Mouse (Mus musculus) heart, embryonic 16.5 days (tissue): Measurements from ENCODE around the gene Dync1li2. TPM values are rescaled to one million over a fixed set of nuclear protein-coding genes. Genes with fewer than 3 reads are reported as not detected.

Source experiments
- ATAC-seq: fragments of 200-750 bp; cut with Nextera tagmentation; replicated peaks from 2 replicates; pipeline ENCODE4 v1.8.0; 2017; ENCODE audit warnings: moderate number of reproducible peaks; ENCODE audit not compliant: insufficient read depth, low FRiP score; ENCODE audit errors: extremely low read depth
- H3K27ac ChIP-seq: fragments of 300-500 bp; sonication (generic); 2 replicates; pipeline ENCODE4 v1.5.1; 2014; ENCODE audit warnings: mild to moderate bottlenecking, low read length, control low read depth, moderate library complexity
- H3K27me3 ChIP-seq: fragments of 300-500 bp; sonication (generic); 2 replicates; pipeline ENCODE4 v1.6.1; 2014; ENCODE audit warnings: low read length, mixed read lengths; ENCODE audit not compliant: control insufficient read depth, insufficient read depth
- H3K36me3 ChIP-seq: fragments of 300-500 bp; sonication (generic); 2 replicates; pipeline ENCODE4 v1.6.1; 2014; ENCODE audit not compliant: control insufficient read depth, insufficient read depth
- H3K4me1 ChIP-seq: fragments of 300-500 bp; sonication (generic); 2 replicates; pipeline ENCODE4 v1.6.1; 2014; ENCODE audit warnings: low read length, mixed read lengths; ENCODE audit not compliant: control insufficient read depth, insufficient read depth
- H3K4me2 ChIP-seq: fragments of 300-500 bp; sonication (generic); 2 replicates; pipeline ENCODE4 v1.6.1; 2014; ENCODE audit warnings: low read depth, mild to moderate bottlenecking, control low read depth, low read length
- H3K4me3 ChIP-seq: fragments of 300-500 bp; sonication (generic); 2 replicates; pipeline ENCODE4 v1.5.1; 2014; ENCODE audit warnings: mild to moderate bottlenecking, control low read depth, low read length
- H3K9ac ChIP-seq: fragments of 300-500 bp; sonication (generic); 2 replicates; pipeline ENCODE4 v1.6.1; 2014; ENCODE audit warnings: low read length, control low read depth
- H3K9me3 ChIP-seq: fragments of 300-500 bp; sonication (generic); replicated peaks from 2 replicates; pipeline ENCODE4 v1.6.1; 2016; ENCODE audit warnings: low read length; ENCODE audit not compliant: control insufficient read depth
- WGBS: fragments of 180-500 bp; shearing (Covaris S2); extraction: QIAGEN DNeasy Blood & Tissue Kit; methylation state at CpG from one replicate; pipeline ENCODE4 v1.1.7; 2014; 5-methylcytosine and 5-hydroxymethylcytosine counted together
- polyA plus RNA-seq: library from polyadenylated mRNA; unstranded; fragments of >200 nt; fragmentation: Nextera tagmentation; extraction: Ambion mirVana; gene quantifications from 2 replicates; pipeline ENCODE4 v1.2.1, GENCODE M21; 2015

Dync1li2 gene
- polyA plus RNA-seq, 1 experiment from 2014 or later: 54.2 TPM

DNA sequence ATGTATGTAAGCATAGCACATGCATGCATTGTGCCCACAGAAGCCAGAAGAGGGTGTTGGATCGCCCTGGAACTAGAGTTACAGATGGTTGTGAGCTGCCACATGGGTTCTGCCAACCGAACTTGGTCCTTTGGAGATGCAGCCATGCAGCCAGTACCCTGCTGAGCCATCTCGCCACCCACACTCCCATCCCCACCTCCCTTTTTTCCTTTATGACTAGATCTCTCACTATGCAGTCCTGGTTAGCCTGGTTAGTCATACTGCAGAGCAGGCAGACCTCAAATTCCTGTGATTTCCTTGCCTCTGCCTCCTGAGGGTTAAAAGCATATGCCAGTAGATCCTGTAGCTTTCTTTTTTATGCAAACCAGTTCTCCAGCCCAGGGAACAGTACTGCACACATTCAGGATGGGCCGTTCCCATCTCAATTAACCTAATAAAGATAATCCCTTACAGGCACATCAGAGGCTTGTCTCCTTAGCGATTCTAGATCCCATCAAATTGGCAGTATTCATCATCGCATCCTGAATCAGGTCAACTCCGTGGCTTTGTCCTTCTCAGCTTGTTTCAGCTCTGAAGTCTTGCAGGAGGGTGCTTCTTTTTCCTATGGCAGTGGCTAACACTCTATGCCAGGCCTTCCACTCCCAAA is 32.1 kb downstream of the Dync1li2 start:
- no peaks in the 10 kb centered on the region for H3K36me3 ChIP-seq
- no peak overlapping the region for H3K4me3 ChIP-seq
- peaks cover 19% of the 10 kb centered on the region for H3K4me1 ChIP-seq
- no peak overlapping the region for H3K4me2 ChIP-seq
- ATAC-seq: no peak
- H3K27me3 ChIP-seq: no peaks in the 10 kb centered on the region
- WGBS: 66% methylated on average over 7 of the region's 7 CpGs
- H3K9me3 ChIP-seq: no peaks in the 10 kb centered on the region
- no peak overlapping the region for H3K27ac ChIP-seq
- H3K9ac ChIP-seq: no peak overlapping the region

DNA sequence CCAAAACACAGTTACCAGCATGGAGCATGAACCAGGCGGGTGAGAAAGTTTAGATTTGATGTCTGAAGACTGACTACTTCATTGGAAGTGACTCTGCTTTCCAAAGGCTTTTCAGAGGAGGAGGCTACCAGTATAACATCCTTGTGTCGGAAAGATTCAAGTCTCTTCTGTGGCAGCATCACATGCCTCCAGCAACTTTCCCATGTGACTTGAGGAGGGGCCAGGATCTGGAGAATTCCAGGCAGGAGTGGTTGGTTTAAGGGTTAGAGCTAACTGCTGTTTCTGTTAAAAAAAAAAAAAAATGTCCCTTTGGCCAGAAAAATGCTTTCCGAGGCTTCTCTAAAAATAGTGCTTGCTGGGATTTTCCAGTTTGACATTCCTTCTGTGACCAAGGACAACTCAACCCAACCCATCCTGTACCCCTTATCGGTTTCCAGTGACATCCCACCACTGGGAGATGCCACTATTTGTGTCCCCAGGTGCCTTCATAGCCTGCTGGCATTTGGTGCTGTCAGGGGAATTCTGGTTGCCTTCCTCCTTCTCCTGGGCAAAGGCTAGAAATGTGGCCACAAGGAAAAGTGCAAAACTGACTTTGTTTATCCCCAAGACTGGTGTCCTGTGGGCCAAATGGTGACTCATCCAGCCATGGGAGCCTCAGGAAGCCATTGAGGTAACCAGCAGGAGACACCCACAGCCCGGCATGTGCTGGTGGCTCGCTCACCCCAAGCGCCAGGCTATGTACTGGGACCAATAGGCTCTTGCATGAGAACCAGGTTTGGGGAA is 34.3 kb downstream of the Dync1li2 start:
- Histone ChIP-seq H3K4me2 (no peak overlapping the region), H3K27me3 (no peaks in the 10 kb centered on the region), H3K9ac (no peak overlapping the region), H3K4me3 (no peak overlapping the region), H3K9me3 (no peaks in the 10 kb centered on the region), H3K4me1 (peaks cover 25% of the 10 kb centered on the region), H3K36me3 (no peaks in the 10 kb centered on the region), H3K27ac (no peak overlapping the region)
- no peak for ATAC-seq
- WGBS: 72% methylated on average over 7 of the region's 7 CpGs

DNA sequence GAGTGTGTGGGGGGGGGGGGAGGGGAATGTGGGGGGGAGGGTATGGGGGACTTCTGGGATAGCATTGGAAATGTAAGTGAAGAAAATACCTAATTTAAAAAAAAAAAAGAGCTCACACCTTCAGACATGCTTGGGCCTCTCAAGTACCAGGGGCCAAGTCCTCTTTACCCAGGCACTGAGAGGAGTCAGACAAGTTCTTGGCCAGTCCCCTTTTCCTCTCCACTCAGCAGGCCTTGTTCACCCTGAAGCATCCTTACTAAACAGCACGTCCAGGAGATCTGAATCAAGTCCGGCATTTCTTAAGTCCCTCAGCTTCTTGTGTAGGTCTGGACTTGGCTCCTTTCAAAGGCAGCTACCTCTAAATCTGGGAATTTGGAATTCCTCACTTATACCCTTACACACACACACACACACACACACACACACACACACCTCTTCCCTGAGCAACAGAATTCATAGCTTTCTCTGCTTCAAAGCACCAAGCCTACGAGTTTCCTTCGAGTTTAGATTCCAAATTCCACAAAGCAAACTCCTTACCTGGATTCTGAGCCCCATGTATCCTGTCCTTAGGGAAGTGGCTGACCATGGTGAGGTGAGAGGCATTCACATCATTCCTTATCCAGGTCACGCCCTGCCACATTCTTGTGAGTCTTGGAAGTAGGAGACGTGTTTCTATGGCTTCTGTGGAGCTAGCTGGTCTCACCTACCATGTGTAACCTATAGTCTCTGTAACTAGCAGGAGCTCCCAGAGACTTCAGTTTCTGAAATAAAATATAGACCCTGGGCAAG is 36.3 kb downstream of the Dync1li2 start:
- no peak overlapping the region for H3K27ac ChIP-seq
- H3K9ac ChIP-seq: no peak overlapping the region
- H3K4me3 ChIP-seq: no peak overlapping the region
- no peaks in the 10 kb centered on the region for H3K9me3 ChIP-seq
- H3K4me2 ChIP-seq: no peak overlapping the region
- H3K36me3 ChIP-seq: no peaks in the 10 kb centered on the region
- no peak for ATAC-seq
- peaks cover 14% of the 10 kb centered on the region for H3K4me1 ChIP-seq
- 78% methylated on average over 6 of the region's 6 CpGs for WGBS
- H3K27me3 ChIP-seq: no peaks in the 10 kb centered on the region

DNA sequence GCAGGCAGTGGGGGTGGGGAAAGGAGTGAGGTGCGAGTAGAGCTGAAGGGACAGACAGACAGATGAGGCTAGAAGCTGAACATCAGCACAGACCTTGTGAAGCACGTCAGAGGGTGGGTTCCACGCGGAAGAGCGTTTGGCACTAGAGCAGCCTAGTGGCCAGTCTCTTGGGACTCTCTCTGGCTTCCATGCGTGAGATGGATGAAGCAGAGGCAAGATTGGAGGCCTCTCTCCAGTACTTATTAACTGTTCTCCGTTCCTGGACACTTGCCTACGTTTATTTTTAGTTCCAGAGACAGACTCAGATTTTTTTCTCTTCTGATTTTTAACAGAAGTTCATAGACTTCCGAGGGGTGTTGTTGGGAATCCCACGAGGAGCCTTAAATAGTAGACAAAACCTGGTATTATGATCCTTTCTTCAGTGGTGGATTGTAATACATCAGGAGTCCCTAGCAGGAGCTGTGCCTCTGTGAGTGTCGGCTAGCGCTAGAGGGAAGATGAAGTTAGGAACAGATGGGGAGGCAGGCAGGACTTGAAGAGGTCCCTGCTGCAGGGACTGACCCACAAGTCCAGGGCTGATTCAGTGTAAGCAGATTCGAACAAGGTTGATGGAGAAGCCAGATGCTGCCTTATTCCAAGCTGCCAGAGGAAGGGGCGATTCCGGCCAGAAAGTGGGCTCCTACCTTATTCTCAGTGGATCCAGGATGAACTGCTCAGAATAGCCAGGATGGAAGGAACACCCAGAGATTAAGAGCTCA is 37.2 kb downstream of the Dync1li2 start:
- Histone ChIP-seq H3K9me3 (no peaks in the 10 kb centered on the region), H3K27me3 (no peaks in the 10 kb centered on the region), H3K9ac (no peak overlapping the region), H3K27ac (peak overlapping the region; percentile 69), H3K36me3 (no peaks in the 10 kb centered on the region), H3K4me2 (peak overlapping the region; percentile 29; the same call in 1 of the 2 replicates), H3K4me1 (peaks cover 19% of the 10 kb centered on the region), H3K4me3 (no peak overlapping the region)
- 46% methylated on average over 15 of the region's 15 CpGs for WGBS
- ATAC-seq: peak; percentile 63

DNA sequence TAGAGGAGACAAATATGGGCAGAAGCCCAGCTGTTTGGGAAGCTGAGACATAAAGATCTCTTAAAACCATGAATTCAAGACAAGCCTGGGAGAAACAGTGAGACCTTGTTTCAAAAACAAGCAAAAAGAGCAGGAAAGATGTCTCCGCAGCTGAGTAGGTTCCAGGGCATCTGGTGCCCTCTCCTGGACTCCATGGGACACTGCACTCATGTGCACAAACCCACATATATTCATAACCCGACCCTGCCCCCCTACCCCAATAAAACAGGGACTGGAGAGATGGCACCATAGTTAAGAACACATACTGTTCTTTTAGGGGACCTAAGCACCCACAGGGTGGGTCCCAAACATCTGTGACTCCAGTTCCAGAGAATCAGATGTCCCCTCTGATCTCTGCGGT is 39.3 kb downstream of the Dync1li2 start:
- H3K27me3 ChIP-seq: no peaks in the 10 kb centered on the region
- H3K4me3 ChIP-seq: no peak overlapping the region
- no peaks in the 10 kb centered on the region for H3K36me3 ChIP-seq

DNA sequence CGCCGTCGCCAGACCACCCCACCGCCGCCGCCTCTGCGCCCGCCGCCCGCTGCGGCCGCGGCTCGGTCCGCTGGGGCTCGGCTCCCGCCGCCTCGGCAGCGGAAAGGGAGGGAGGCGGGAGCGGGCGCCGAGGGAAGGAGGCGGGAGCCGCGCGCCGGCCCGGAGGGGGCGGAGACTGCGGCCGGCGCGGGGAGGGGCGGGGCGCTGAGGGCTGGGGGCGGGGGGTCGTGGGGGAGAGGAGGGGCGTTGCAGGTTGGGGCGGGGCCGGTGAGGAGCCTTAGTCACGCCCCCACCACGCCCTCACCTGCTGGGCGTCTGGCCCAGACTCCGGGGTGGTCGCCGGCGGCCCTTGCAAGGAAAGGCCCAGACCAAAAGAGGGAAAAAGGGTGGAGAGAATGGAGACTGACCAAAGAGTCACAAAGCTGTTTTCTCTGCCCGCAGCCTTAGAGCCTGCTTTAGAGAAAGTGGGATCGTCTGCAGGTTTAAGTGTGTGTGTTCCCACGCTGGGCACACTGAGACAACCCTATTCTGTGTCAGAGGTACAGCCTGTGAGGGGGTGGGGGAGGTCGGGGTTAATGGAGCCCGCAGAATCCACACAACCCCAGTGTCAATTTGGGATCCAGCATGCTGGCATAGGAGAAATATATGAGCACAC is 47.0 kb downstream of the Dync1li2 start, which contains the start of gene Cmtm4:
TSS of gene Cmtm4 (minus strand) at position 105 of the 655 bp plus-strand sequence.
- 4% methylated on average over 25 of the region's 54 CpGs for WGBS
- Histone ChIP-seq H3K27me3 (no peaks in the 10 kb centered on the region), H3K9me3 (peaks cover 4% of the 10 kb centered on the region; the same call in 1 of the 2 replicates), H3K36me3 (no peaks in the 10 kb centered on the region), H3K4me2 (peak within 1 kb of the TSS; percentile 94), H3K9ac (peak within 1 kb of the TSS; percentile 92), H3K4me1 (peaks cover 17% of the 10 kb centered on the region), H3K27ac (peak within 1 kb of the TSS; percentile 83), H3K4me3 (peak within 1 kb of the TSS; percentile 89)
- ATAC-seq: peak; percentile 83

More for the DNA sequence above, 39.3 kb downstream of the Dync1li2 start:
- no peak overlapping the region for H3K27ac ChIP-seq
- no peak overlapping the region for H3K4me2 ChIP-seq
- no peak for ATAC-seq
- WGBS: 65% methylated on average over 3 of the region's 3 CpGs
- peaks cover 23% of the 10 kb centered on the region for H3K4me1 ChIP-seq
- no peaks in the 10 kb centered on the region for H3K9me3 ChIP-seq
- H3K9ac ChIP-seq: no peak overlapping the region

DNA sequence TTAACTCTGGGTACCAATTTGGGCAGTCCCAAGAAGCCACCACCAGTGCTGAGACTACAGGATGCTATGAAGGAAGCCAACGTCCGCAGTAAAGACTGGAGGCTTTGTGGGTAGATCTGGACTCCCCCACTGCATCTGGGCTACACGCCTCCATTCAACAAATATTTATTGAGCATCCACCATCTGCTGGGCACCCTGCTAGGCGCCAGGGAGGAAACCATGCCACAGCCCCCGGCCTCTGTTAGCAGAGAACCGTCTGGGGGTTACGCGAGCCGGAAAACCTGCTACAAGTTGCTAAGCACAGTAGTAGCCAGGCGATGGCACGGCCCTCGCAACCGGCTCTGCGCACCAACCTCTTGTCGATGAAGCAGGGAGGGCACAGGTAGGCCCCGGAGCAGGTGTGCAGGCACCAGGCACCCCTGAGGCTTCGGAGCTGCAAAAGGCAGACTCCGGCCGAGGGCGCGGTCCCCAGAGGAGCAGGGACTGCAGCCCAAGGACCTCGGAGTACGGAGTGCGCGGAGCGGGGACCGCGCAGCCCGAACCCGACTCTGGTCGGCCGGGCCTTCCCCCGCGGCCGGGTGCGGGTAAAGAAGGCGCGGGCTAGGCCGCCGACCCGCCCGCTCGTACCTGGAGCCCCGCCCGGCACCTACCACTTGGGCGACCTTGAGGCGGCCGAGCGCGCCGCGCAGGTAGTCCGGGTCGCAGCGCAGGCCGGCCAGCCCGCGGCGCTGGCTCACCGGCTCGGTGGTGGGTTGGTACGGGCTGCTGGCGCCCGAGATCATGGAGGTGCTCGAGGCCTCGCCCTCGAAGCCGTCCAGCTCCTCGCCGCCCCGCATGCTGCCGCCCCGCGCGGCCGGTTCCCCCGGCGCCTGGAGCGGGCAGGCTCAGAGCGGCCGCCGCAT is 47.8 kb downstream of the Dync1li2 start:
- ATAC-seq: peak; percentile 61
- Histone ChIP-seq H3K4me3 (peak overlapping the region; percentile 89), H3K4me1 (peaks cover 12% of the 10 kb centered on the region), H3K9me3 (peaks cover 4% of the 10 kb centered on the region; the same call in 1 of the 2 replicates), H3K4me2 (peak overlapping the region; percentile 94), H3K27me3 (no peaks in the 10 kb centered on the region), H3K36me3 (no peaks in the 10 kb centered on the region), H3K9ac (peak overlapping the region; percentile 92), H3K27ac (peak overlapping the region; percentile 83)
- WGBS: under 1% methylated on average over 68 of the region's 82 CpGs
